Mouse (Mus musculus) CH12.LX (cell line): ENCODE results near the gene Tmem245. TPM values are rescaled to one million over a fixed set of nuclear protein-coding genes. Genes with fewer than 3 reads are reported as not detected.

Experiments
- DNase-seq: peaks from one replicate; pipeline ENCODE4 v3.0.0-alpha.2; 2013; ENCODE audit errors: extremely low read depth
- H3K27ac ChIP-seq: 2 replicates; pipeline ENCODE4 v1.5.1; 2012; ENCODE audit warnings: low read depth, mild to moderate bottlenecking, control low read depth, moderate library complexity; ENCODE audit not compliant: insufficient read depth
- H3K27me3 ChIP-seq: replicated peaks from 2 replicates; pipeline ENCODE3; 2012; ENCODE audit warnings: inconsistent platforms
- H3K36me3 ChIP-seq, 2 experiments: replicated peaks in 1 of 2; 2 replicates each; pipeline versions ENCODE3 to v1.6.1; 2012; ENCODE audit warnings: inconsistent platforms in 1 of 2, low read length in 1 of 2, mild to moderate bottlenecking in 1 of 2, mixed read lengths in 1 of 2, moderate library complexity in 1 of 2; ENCODE audit not compliant: control insufficient read depth in 1 of 2, insufficient read depth in 1 of 2
- H3K4me1 ChIP-seq, 2 experiments: 2 replicates each; pipeline ENCODE4 v1.6.1; 2012; ENCODE audit warnings: inconsistent platforms in 1 of 2, moderate library complexity in 1 of 2; ENCODE audit not compliant: insufficient read depth in 2 of 2, control insufficient read depth in 1 of 2
- H3K4me2 ChIP-seq: 2 replicates; pipeline ENCODE4 v1.6.1; 2012; ENCODE audit warnings: low read depth, mild to moderate bottlenecking, control low read depth; ENCODE audit not compliant: poor library complexity, insufficient read depth, severe bottlenecking
- H3K4me3 ChIP-seq, 3 experiments: fragments of 150-350 bp in 1 of 3; sonication (generic) in 1 of 3; replicated peaks in 1 of 3; 2 replicates each; pipeline versions ENCODE3 to v1.5.1; 2011 to 2012; ENCODE audit warnings: low read depth in 2 of 3, low read length in 2 of 3, mild to moderate bottlenecking in 2 of 3, moderate library complexity in 2 of 3, control low read depth in 1 of 3, improper control_type of control experiment in 1 of 3, inconsistent platforms in 1 of 3, mixed read lengths in 1 of 3; ENCODE audit not compliant: poor library complexity in 1 of 3
- H3K79me2 ChIP-seq: replicated peaks from 2 replicates; pipeline ENCODE4 v1.6.1; 2012; ENCODE audit warnings: mild to moderate bottlenecking, moderate library complexity; ENCODE audit not compliant: control insufficient read depth, poor library complexity, insufficient read depth, severe bottlenecking; ENCODE audit errors: extremely low read depth
- H3K9ac ChIP-seq: 2 replicates; pipeline ENCODE4 v1.6.1; 2012; ENCODE audit warnings: low read depth, mild to moderate bottlenecking, control low read depth, moderate library complexity; ENCODE audit not compliant: insufficient read depth
- H3K9me3 ChIP-seq: replicated peaks from 2 replicates; pipeline ENCODE3; 2012; ENCODE audit warnings: low read length, inconsistent platforms, mixed read lengths
- BHLHE40 ChIP-seq: IDR thresholded peaks from 2 replicates; pipeline ENCODE4 v1.6.1; 2011; ENCODE audit warnings: mild to moderate bottlenecking, low read depth, low read length, improper control_type of control experiment
- CHD1 ChIP-seq: IDR thresholded peaks from 2 replicates; pipeline ENCODE4 v1.6.1; 2012; ENCODE audit warnings: low read depth, low read length, improper control_type of control experiment, inconsistent platforms
- CHD2 ChIP-seq: IDR thresholded peaks from 2 replicates; pipeline ENCODE4 v1.6.1; 2011; ENCODE audit warnings: low read length, improper control_type of control experiment
- ELF1 ChIP-seq: IDR thresholded peaks from 2 replicates; pipeline ENCODE4 v1.6.1; 2014; ENCODE audit warnings: low read depth, mild to moderate bottlenecking, inconsistent platforms, low read length, improper control_type of control experiment
- EP300 ChIP-seq: IDR thresholded peaks from 2 replicates; pipeline ENCODE4 v1.6.1; 2011; ENCODE audit warnings: low read length, improper control_type of control experiment
- GABPA ChIP-seq: IDR thresholded peaks from 2 replicates; pipeline ENCODE4 v1.6.1; 2012; ENCODE audit warnings: low read depth, low read length, improper control_type of control experiment, inconsistent platforms; ENCODE audit not compliant: insufficient replicate concordance
- HCFC1 ChIP-seq: IDR thresholded peaks from 2 replicates; pipeline ENCODE4 v1.6.1; 2012; ENCODE audit warnings: low read depth, mild to moderate bottlenecking, inconsistent platforms, low read length, improper control_type of control experiment
- JUND ChIP-seq: conservative IDR thresholded peaks from 2 replicates; pipeline ENCODE4 v1.6.1; 2011; ENCODE audit warnings: low read depth, low read length, improper control_type of control experiment
- KAT2A ChIP-seq: IDR thresholded peaks from 2 replicates; pipeline ENCODE4 v1.6.1; 2012; ENCODE audit warnings: low read length, improper control_type of control experiment, inconsistent platforms; ENCODE audit not compliant: insufficient replicate concordance
- MAFK ChIP-seq: IDR thresholded peaks from 2 replicates; pipeline ENCODE4 v1.6.1; 2011; ENCODE audit warnings: low read length, improper control_type of control experiment; ENCODE audit not compliant: insufficient replicate concordance
- MAX ChIP-seq: IDR thresholded peaks from 2 replicates; pipeline ENCODE4 v1.6.1; 2011; ENCODE audit warnings: low read length, improper control_type of control experiment
- MEF2A ChIP-seq: IDR thresholded peaks from 2 replicates; pipeline ENCODE4 v1.6.1; 2014; ENCODE audit warnings: low read depth, mild to moderate bottlenecking, inconsistent platforms, low read length, improper control_type of control experiment, borderline replicate concordance
- NELFE ChIP-seq: IDR thresholded peaks from 2 replicates; pipeline ENCODE4 v1.6.1; 2011; ENCODE audit warnings: low read depth, low read length, improper control_type of control experiment
- PAX5 ChIP-seq: IDR thresholded peaks from 2 replicates; pipeline ENCODE4 v1.6.1; 2012; ENCODE audit warnings: low read length, inconsistent platforms, mixed read lengths
- POLR2A ChIP-seq: IDR thresholded peaks from 2 replicates; pipeline ENCODE4 v1.6.1; 2011; ENCODE audit warnings: low read depth, mild to moderate bottlenecking, improper control_type of control experiment, low read length
- RAD21 ChIP-seq: IDR thresholded peaks from 2 replicates; pipeline ENCODE4 v1.6.1; 2011; ENCODE audit warnings: low read depth, mild to moderate bottlenecking, low read length, improper control_type of control experiment, moderate library complexity
- RCOR1 ChIP-seq: conservative IDR thresholded peaks from 2 replicates; pipeline ENCODE4 v1.6.1; 2012; ENCODE audit warnings: low read depth, mild to moderate bottlenecking, inconsistent platforms, low read length, improper control_type of control experiment
- SMC3 ChIP-seq: IDR thresholded peaks from 2 replicates; pipeline ENCODE4 v1.6.1; 2011; ENCODE audit warnings: low read depth, low read length, improper control_type of control experiment
- TBP ChIP-seq: conservative IDR thresholded peaks from 2 replicates; pipeline ENCODE4 v1.6.1; 2011; ENCODE audit warnings: low read depth, low read length, improper control_type of control experiment
- TCF12 ChIP-seq: IDR thresholded peaks from 2 replicates; pipeline ENCODE4 v1.6.1; 2014; ENCODE audit warnings: low read depth, mild to moderate bottlenecking, inconsistent platforms, low read length, improper control_type of control experiment
- USF2 ChIP-seq: conservative IDR thresholded peaks from 2 replicates; pipeline ENCODE4 v1.6.1; 2011; ENCODE audit warnings: low read depth, low read length, improper control_type of control experiment
- ZMIZ1 ChIP-seq: IDR thresholded peaks from 2 replicates; pipeline ENCODE4 v1.6.1; 2012; ENCODE audit warnings: low read depth, mild to moderate bottlenecking, inconsistent platforms, low read length, improper control_type of control experiment
- dilution Hi-C: fragments of 300-500 bp; cut with MboI; formaldehyde crosslinking; loops from 2 replicates; pipeline ENCODE4 v1.14.3; 2020; ENCODE audit warnings: low sequenced_read_pairs; ENCODE audit not compliant: extremely low pct_unique_long_range_greater_than_20kb, extremely low pct_ligation_motif_present
- in situ Hi-C: fragments of 300-500 bp; cut with MboI; formaldehyde crosslinking; loops from 3 replicates; pipeline ENCODE4 v1.14.3; 2019; ENCODE audit warnings: low sequenced_read_pairs, low pct_ligation_motif_present, low pct_unique_long_range_greater_than_20kb, mixed read lengths
- polyA plus RNA-seq: library from polyadenylated mRNA; unstranded; fragments of >175 nt; gene quantifications from 2 replicates; pipeline ENCODE4 v1.2.1, GENCODE M21; 2012; ENCODE audit warnings: low read depth; ENCODE audit not compliant: insufficient read length
- total RNA-seq, 2 experiments: library from RNA; depleted of rRNA; stranded (reverse); fragments of 300-350 nt in 1 of 2; fragments of >200 nt in 1 of 2; gene quantifications; 2 replicates each; pipeline ENCODE4 v1.2.3; 2012 to 2014

Tmem245 gene
- total and polyA plus RNA-seq, 3 experiments: 4.4 to 9.0 (median 5.6) TPM

DNA sequence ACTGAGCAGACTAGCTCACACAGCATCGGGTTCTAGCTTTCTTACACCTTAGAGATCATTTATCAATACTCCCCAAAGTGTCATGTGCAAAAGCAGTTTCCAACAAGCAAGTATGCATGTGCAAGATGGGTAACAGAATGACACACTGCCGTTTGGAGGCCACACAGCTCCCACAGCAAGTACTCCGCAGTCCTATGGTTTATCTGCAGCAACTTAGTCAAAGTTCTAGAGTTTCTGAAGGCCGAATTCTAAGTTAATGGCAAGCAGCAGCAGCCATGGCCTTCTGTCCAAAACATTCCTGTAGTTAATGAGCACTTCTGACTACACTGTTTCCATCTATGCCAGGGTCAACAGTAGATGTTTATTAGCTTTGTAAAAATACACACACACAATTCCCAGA lies 20.3 kb downstream of the Tmem245 start:
- TF ChIP-seq SMC3: no peak
- no peak for TF ChIP-seq MEF2A
- TF ChIP-seq PAX5: no peak
- TF ChIP-seq MAFK: no peak
- no peak for TF ChIP-seq BHLHE40
- no peak for TF ChIP-seq GABPA
- no peak for TF ChIP-seq NELFE
- no peak for TF ChIP-seq RCOR1
- TF ChIP-seq CHD1: no peak
- no peak for TF ChIP-seq TCF12
- TF ChIP-seq POLR2A: no peak
- no peak for TF ChIP-seq ZMIZ1
- TF ChIP-seq HCFC1: no peak
- no peak for TF ChIP-seq MAX
- no peak for TF ChIP-seq TBP
- TF ChIP-seq EP300: no peak
- no peak for TF ChIP-seq USF2
- no peak for TF ChIP-seq ELF1
- no peak for TF ChIP-seq JUND
- Histone ChIP-seq H3K4me3 (no peak overlapping the region), H3K36me3 (peaks cover 35 to 90% of the 10 kb centered on the region in 2 experiments), H3K9me3 (no peaks in the 10 kb centered on the region), H3K27me3 (no peaks in the 10 kb centered on the region), H3K4me1 (peaks cover 0 to 13% of the 10 kb centered on the region in 2 experiments; a peak in 1 of 4 replicates), H3K9ac (no peak overlapping the region), H3K79me2 (no peaks in the 10 kb centered on the region), H3K27ac (no peak overlapping the region), H3K4me2 (no peak overlapping the region)
- in situ Hi-C loops: no loop called here
- dilution Hi-C loops: no loop called here
- no peak for DNase-seq

- dilution Hi-C loops (no loop called here), in situ Hi-C loops (no loop called here)
- H3K79me2 ChIP-seq: no peaks in the 10 kb centered on the region
- no peak for DNase-seq
- no peaks in the 10 kb centered on the region for H3K9me3 ChIP-seq
- TF ChIP-seq CHD2 (no peak), KAT2A (no peak), RAD21 (no peak)
- H3K9ac ChIP-seq: no peak overlapping the region
- H3K4me2 ChIP-seq: no peak overlapping the region
- H3K4me3 ChIP-seq: no peak overlapping the region
- H3K27me3 ChIP-seq: no peaks in the 10 kb centered on the region
- H3K27ac ChIP-seq: no peak overlapping the region
- peaks cover 0 to 13% of the 10 kb centered on the region in 2 experiments; a peak in 1 of 4 replicates for H3K4me1 ChIP-seq
- peaks cover 35 to 76% of the 10 kb centered on the region in 2 experiments for H3K36me3 ChIP-seq
Observed at GRCm38 (mm10) chr4:56922229-56922628, 25.0 kb downstream of the Tmem245 start.
